Mouse (Mus musculus) cerebellum, adult 2 months (tissue): ENCODE results near the gene Cstf1. TPM values are rescaled to one million over a fixed set of nuclear protein-coding genes. Genes with fewer than 3 reads are reported as not detected.

Experiments
- DNase-seq, 2 experiments: peaks; one replicate each; pipeline ENCODE4 v3.0.0; 2021
- H3K27ac ChIP-seq: fragments of 200-500 bp; 2 replicates; pipeline ENCODE4 v1.5.1; 2012; ENCODE audit warnings: low read length, control low read depth, inconsistent platforms; ENCODE audit not compliant: insufficient read depth
- H3K27me3 ChIP-seq: fragments of 200-500 bp; 2 replicates; pipeline ENCODE4 v1.6.1; 2012; ENCODE audit warnings: inconsistent platforms, mild to moderate bottlenecking, low read length, moderate library complexity; ENCODE audit not compliant: control insufficient read depth, insufficient read depth
- H3K4me1 ChIP-seq: fragments of 200-500 bp; 2 replicates; pipeline ENCODE4 v1.6.1; 2011; ENCODE audit warnings: low read length; ENCODE audit not compliant: control insufficient read depth, insufficient read depth
- H3K4me3 ChIP-seq: fragments of 200-500 bp; replicated peaks from 2 replicates; pipeline ENCODE3; 2011; ENCODE audit warnings: mild to moderate bottlenecking, low read depth, low read length, control low read depth; ENCODE audit not compliant: insufficient read depth
- CTCF ChIP-seq: fragments of 200-500 bp; IDR thresholded peaks from 2 replicates; pipeline ENCODE4 v1.5.1; 2011; ENCODE audit warnings: low read depth, mild to moderate bottlenecking, control low read depth, low read length, moderate library complexity, borderline replicate concordance; ENCODE audit not compliant: insufficient read depth
- POLR2A ChIP-seq: fragments of 200-500 bp; IDR thresholded peaks from 2 replicates; pipeline ENCODE4 v1.6.1; 2011; ENCODE audit warnings: low read length, control low read depth, borderline replicate concordance; ENCODE audit not compliant: insufficient read depth
- WGBS: fragments of 180-500 bp; shearing (Covaris S2); methylation state at CpG from one replicate; pipeline ENCODE4 v1.1.7; 2018; 5-methylcytosine and 5-hydroxymethylcytosine counted together
- polyA plus RNA-seq: library from polyadenylated mRNA; depleted of rRNA; stranded (reverse); fragments of >200 nt; gene quantifications from 2 replicates; pipeline ENCODE4 v1.2.3, GENCODE M21; 2012; rRNA removed

The Cstf1 gene
- polyA plus RNA-seq: 28.2 and 31.6 TPM in 2 replicates

DNA sequence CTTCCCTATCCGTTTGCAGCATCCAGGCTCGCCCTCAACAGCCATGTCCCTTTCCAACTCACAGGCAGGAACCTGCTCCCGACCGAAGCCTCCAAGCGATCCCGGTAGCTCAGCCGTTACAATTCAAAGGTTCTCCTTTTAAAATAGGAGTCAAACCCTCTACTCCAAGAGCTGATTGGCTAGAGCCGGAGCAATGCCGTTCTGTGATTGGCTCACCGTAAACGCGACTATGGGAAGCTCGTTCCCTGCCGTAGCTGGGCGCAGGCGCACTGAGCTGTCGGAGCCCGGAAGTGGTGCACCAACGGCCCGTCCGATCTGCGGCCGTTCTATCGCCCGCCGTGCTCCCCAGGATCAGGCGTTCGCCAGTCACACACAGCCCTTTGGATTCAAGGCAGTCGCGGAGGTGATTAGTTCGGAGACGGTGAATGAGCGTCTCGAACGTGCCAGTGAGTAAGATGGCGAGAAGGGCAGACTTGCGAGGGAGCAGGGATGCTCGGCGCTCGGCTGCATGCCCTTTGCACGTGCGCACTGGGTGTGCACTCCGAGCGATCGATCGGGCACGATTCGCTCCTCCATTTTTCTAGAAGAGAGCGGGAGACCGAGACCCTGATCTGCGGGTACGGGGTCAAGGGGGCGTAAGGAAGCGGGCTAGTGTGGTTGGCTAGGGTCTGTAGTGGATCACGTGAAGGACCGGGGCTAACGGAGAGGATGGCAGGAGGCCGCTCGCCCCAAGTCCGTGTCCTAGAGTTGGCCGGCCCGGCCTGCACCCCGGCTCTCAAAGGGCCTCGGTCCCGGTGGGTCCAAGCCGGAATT, at the start of gene Cstf1, which contains the start of gene Aurka:
Cstf1 (plus strand) TSS at position 271 of the 813 bp plus-strand sequence.
Aurka (minus strand) TSS at position 125 of the 813 bp plus-strand sequence.
- under 1% methylated on average over 66 of the region's 66 CpGs for WGBS
- TF ChIP-seq POLR2A (peak; percentile 18; the same call in 1 of the 2 replicates), CTCF (no peak)
- DNase-seq: peak; percentile 96 to 98
- peak within 1 kb of the TSS; percentile 91 for H3K4me3 ChIP-seq
- H3K27ac ChIP-seq: peak within 1 kb of the TSS; percentile 77
- no peaks in the 10 kb centered on the region for H3K4me1 ChIP-seq
- H3K27me3 ChIP-seq: no peaks in the 10 kb centered on the region

DNA sequence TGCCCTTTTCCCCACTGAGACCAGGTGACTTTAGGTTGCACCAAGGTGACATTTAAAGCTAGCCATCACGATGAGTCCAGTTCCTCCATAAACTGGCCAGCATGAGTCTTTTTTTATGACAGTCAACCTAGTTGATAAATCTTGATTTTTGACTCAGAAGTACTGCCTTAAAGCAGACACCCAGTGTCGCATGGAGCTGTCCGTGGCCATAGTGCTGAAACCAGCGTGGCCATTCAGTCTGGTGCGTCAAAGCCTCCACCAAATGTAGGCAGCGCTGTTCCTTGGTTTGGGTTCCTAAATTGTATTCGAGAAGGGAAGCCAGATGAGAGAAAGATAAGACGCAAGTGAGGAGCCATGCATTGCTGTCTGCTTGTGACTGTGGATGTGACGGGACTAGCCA, 49.6 kb upstream of the Cstf1 start:
- H3K4me3 ChIP-seq: no peak overlapping the region
- DNase-seq: no peak
- no peak overlapping the region for H3K27ac ChIP-seq
- H3K4me1 ChIP-seq: no peaks in the 10 kb centered on the region
- 21% methylated on average over 9 of the region's 9 CpGs for WGBS
- H3K27me3 ChIP-seq: no peaks in the 10 kb centered on the region
- no peak for TF ChIP-seq POLR2A
- no peak for TF ChIP-seq CTCF

GRCm38 (mm10) chr2:172328248-172328647, 42.2 kb upstream of the Cstf1 start:
- TF ChIP-seq POLR2A (no peak), CTCF (no peak)
- WGBS: 48% methylated on average over 8 of the region's 8 CpGs
- no peaks in the 10 kb centered on the region for H3K4me1 ChIP-seq
- no peak for DNase-seq
- no peak overlapping the region for H3K27ac ChIP-seq
- H3K27me3 ChIP-seq: no peaks in the 10 kb centered on the region
- no peak overlapping the region for H3K4me3 ChIP-seq

DNA sequence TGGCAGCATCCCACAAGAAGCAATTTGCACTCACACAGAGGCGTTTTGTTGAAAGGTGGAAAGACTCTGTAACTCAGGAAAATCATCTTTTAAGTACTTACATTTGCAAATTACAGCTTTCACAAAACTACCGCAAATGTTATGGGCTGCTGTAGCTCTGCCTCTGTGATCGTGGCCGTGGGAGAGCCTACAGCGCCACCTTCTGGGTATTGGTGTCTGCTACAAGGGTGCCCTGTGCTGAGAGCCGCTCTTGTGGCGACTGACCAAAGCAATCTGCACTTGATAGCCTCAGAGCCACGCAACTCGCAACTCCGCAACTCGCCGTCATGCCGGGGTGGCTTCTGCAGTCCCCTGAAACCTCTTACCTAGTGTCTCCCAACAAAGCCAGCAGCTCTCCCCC, 41.3 kb upstream of the Cstf1 start:
- Histone ChIP-seq H3K27me3 (no peaks in the 10 kb centered on the region), H3K4me1 (no peaks in the 10 kb centered on the region), H3K4me3 (no peak overlapping the region), H3K27ac (no peak overlapping the region)
- 4% methylated on average over 13 of the region's 13 CpGs for WGBS
- TF ChIP-seq POLR2A (no peak), CTCF (peak; percentile 70)
- DNase-seq: peak; percentile 41 to 53

- DNase-seq: no peak
- WGBS: 45% methylated on average over 19 of the region's 19 CpGs
- Histone ChIP-seq H3K27ac (no peak overlapping the region), H3K4me3 (no peak overlapping the region), H3K27me3 (no peaks in the 10 kb centered on the region), H3K4me1 (no peaks in the 10 kb centered on the region)
- TF ChIP-seq POLR2A: no peak
- no peak for TF ChIP-seq CTCF
These were observed 32.1 kb upstream of the Cstf1 start for GRCm38 (mm10) chr2:172338206-172338942.

GRCm38 (mm10) chr2:172340936-172341335, 29.5 kb upstream of the Cstf1 start:
- H3K4me1 ChIP-seq: no peaks in the 10 kb centered on the region
- 40% methylated on average over 3 of the region's 3 CpGs for WGBS

GRCm38 (mm10) chr2:172341606-172342005, 28.9 kb upstream of the Cstf1 start:
- no peak overlapping the region for H3K4me3 ChIP-seq
- WGBS: 40% methylated on average over 5 of the region's 5 CpGs
- no peaks in the 10 kb centered on the region for H3K27me3 ChIP-seq
- TF ChIP-seq CTCF: no peak
- TF ChIP-seq POLR2A: no peak
- H3K4me1 ChIP-seq: no peaks in the 10 kb centered on the region
- H3K27ac ChIP-seq: no peak overlapping the region
- DNase-seq: no peak

More at GRCm38 (mm10) chr2:172340936-172341335, 29.5 kb upstream of the Cstf1 start:
- Histone ChIP-seq H3K27ac (no peak overlapping the region), H3K4me3 (no peak overlapping the region), H3K27me3 (no peaks in the 10 kb centered on the region)
- DNase-seq: no peak
- TF ChIP-seq POLR2A (no peak), CTCF (no peak)

- WGBS: 78% methylated on average over 7 of the region's 7 CpGs
- H3K4me1 ChIP-seq: no peaks in the 10 kb centered on the region
- no peak overlapping the region for H3K27ac ChIP-seq
- no peak for TF ChIP-seq CTCF
- TF ChIP-seq POLR2A: no peak
- DNase-seq: no peak
- no peaks in the 10 kb centered on the region for H3K27me3 ChIP-seq
- H3K4me3 ChIP-seq: no peak overlapping the region
These were observed 26.7 kb upstream of the Cstf1 start for GRCm38 (mm10) chr2:172343751-172344150.
